Mouse (Mus musculus): ENCODE results near the gene Lipi. TPM values are rescaled to one million over a fixed set of nuclear protein-coding genes. Genes with fewer than 3 reads are reported as not detected.

The Lipi gene
- not detected in 2 replicates for polyA plus RNA-seq (2012; rRNA removed)

GRCm38 (mm10) chr16:75585961-75586360 lies at the start of gene Lipi:
Lipi (minus strand) TSS chr16:75586061.
- DNase-seq (ENCODE audit: low spot score), result no peak

- DNase-seq (ENCODE audit: low spot score), result no peak
These were observed 42.0 kb upstream of the Lipi start for GRCm38 (mm10) chr16:75627862-75628261.

- DNase-seq (ENCODE audit: low spot score), result no peak
These were observed 31.9 kb upstream of the Lipi start for GRCm38 (mm10) chr16:75617651-75618349.

- no peak for DNase-seq (ENCODE audit: low spot score)
These were observed 26.7 kb upstream of the Lipi start for GRCm38 (mm10) chr16:75612561-75612960.

GRCm38 (mm10) chr16:75606415-75606814 lies 20.6 kb upstream of the Lipi start:
- DNase-seq (ENCODE audit: low spot score), result no peak

- DNase-seq (ENCODE audit: low spot score), result no peak
These were observed 7.8 kb upstream of the Lipi start for GRCm38 (mm10) chr16:75593501-75594183.

- DNase-seq (ENCODE audit: low spot score), result peak; percentile 54
These were observed 7.0 kb upstream of the Lipi start, which contains the start of gene Rbm11 for GRCm38 (mm10) chr16:75592671-75593500. Rbm11 (plus strand) TSS chr16:75592844.

GRCm38 (mm10) chr16:75586466-75586865 lies 605 bp upstream of the Lipi start:
- no peak for DNase-seq (ENCODE audit: low spot score)

- DNase-seq (ENCODE audit: low spot score), result no peak
These were observed 3.6 kb downstream of the Lipi start for GRCm38 (mm10) chr16:75582279-75582678.

- DNase-seq (ENCODE audit: low spot score), result no peak
These were observed 23.0 kb downstream of the Lipi start for GRCm38 (mm10) chr16:75562910-75563309.

- DNase-seq (ENCODE audit: low spot score), result no peak
These were observed 40.6 kb downstream of the Lipi start for GRCm38 (mm10) chr16:75545310-75545709.

GRCm38 (mm10) chr16:75537784-75538565 lies 47.9 kb downstream of the Lipi start:
- DNase-seq (ENCODE audit: low spot score), result no peak

- DNase-seq (ENCODE audit: low spot score), result no peak
These were observed 54.2 kb downstream of the Lipi start for GRCm38 (mm10) chr16:75531705-75532104.

- no peak for DNase-seq (ENCODE audit: low spot score)
These were observed 89.3 kb downstream of the Lipi start for GRCm38 (mm10) chr16:75496568-75496967.

Other genes starting within 250 kb of the Lipi start
- 0.28 and 0.41 TPM in 2 replicates for gene Rbm11, start 6.8 kb upstream of the Lipi start, polyA plus RNA-seq (2012; rRNA removed)
- 14.3 and 15.2 TPM in 2 replicates for gene Hspa13, start 181.0 kb upstream of the Lipi start, polyA plus RNA-seq (2012; rRNA removed)